In genomic region chr1:92099502-92099901, GRCm38 (mm10) we compare ENCODE assay signal across 8 mouse cellular contexts.
DNase-seq lines count a peak whose midpoint lies in the region; ATAC-seq and TF ChIP-seq lines count a peak whose summit lies in the region.

No protein-coding gene starts in this region.

- 47% methylated on average over 4 of the region's 4 CpGs for WGBS in kidney, adult 2 months
- WGBS in kidney, embryonic 14.5 days, result 58% methylated on average over 4 of the region's 4 CpGs
- 56% methylated on average over 4 of the region's 4 CpGs for WGBS in hindbrain, postnatal 0 days

- H3K27me3 ChIP-seq in kidney, adult 2 months (replicated peaks; ENCODE audit: control insufficient read depth, insufficient read depth, low read length), result no peaks in the 10 kb centered on the region
- no peaks in the 10 kb centered on the region for H3K27me3 ChIP-seq in kidney, embryonic 14.5 days (ENCODE audit: control insufficient read depth, insufficient read depth, low read length)
- no peaks in the 10 kb centered on the region for H3K27me3 ChIP-seq in C2C12 (ENCODE audit: control insufficient read depth, insufficient read depth, insufficient read length)
- H3K27me3 ChIP-seq in hindbrain, postnatal 0 days (ENCODE audit: insufficient read depth, low read length), result no peaks in the 10 kb centered on the region

- H3K27ac ChIP-seq in kidney, adult 2 months (ENCODE audit: insufficient read depth, low read depth, low read length), result peak overlapping the region; percentile 26; the same call in 1 of the 2 replicates
- H3K27ac ChIP-seq in kidney, embryonic 14.5 days (ENCODE audit: low read depth, low read length), result no peak overlapping the region
- peak overlapping the region; percentile 49; the same call in 1 of the 2 replicates for H3K27ac ChIP-seq in hindbrain, postnatal 0 days

- H3K79me3 ChIP-seq in C2C12 (ENCODE audit: low read depth), result peaks cover 14% of the 10 kb centered on the region

- TF ChIP-seq CTCF in kidney, adult 2 months (conservative IDR thresholded peaks at IDR 0.05; ENCODE audit: insufficient read depth, insufficient read length, low read depth, low read length), result no peak
- no peak for TF ChIP-seq CTCF in C2C12 (IDR thresholded peaks at IDR 0.05; ENCODE audit: control insufficient read depth, insufficient read depth, insufficient read length)
- TF ChIP-seq CTCF in hindbrain, postnatal 0 days (IDR thresholded peaks at IDR 0.05; ENCODE audit: low read depth), result no peak

- no peak overlapping the region for H3ac ChIP-seq in C2C12 (ENCODE audit: control insufficient read depth, insufficient read length, low read depth)

- H3K9me3 ChIP-seq in kidney, embryonic 14.5 days (ENCODE audit: control insufficient read depth, low read length), result no peaks in the 10 kb centered on the region
- H3K9me3 ChIP-seq in hindbrain, postnatal 0 days (ENCODE audit: low read length), result no peaks in the 10 kb centered on the region

- H3K79me2 ChIP-seq in C2C12 (ENCODE audit: control insufficient read depth, insufficient read depth), result peaks cover 45% of the 10 kb centered on the region

- no peak overlapping the region for H3K4me2 ChIP-seq in kidney, embryonic 14.5 days (replicated peaks; ENCODE audit: low read depth, low read length)
- H3K4me2 ChIP-seq in hindbrain, postnatal 0 days (ENCODE audit: low read depth, low read length), result no peak overlapping the region

- no peak overlapping the region for H3K4me3 ChIP-seq in kidney, adult 2 months (ENCODE audit: insufficient read depth, low read depth, low read length)
- no peak overlapping the region for H3K4me3 ChIP-seq in kidney, embryonic 14.5 days (ENCODE audit: low read length)
- no peak overlapping the region for H3K4me3 ChIP-seq in C2C12 (ENCODE audit: insufficient read depth, poor library complexity, severe bottlenecking)
- no peak overlapping the region for H3K4me3 ChIP-seq in hindbrain, postnatal 0 days (ENCODE audit: low read length)

- no peak for TF ChIP-seq POLR2A in kidney, adult 2 months (IDR thresholded peaks at IDR 0.05; ENCODE audit: low read depth, low read length)

- no peak for ATAC-seq in kidney, embryonic 14.5 days (ENCODE audit: low FRiP score, low TSS enrichment)
- peak; percentile 74; the same call in 1 of the 2 replicates for ATAC-seq in hindbrain, postnatal 0 days
- ATAC-seq in erythroblast, adult 5-6 weeks (replicated peaks; ENCODE audit: low FRiP score, poor library complexity, severe bottlenecking), result no peak

- no peak overlapping the region for H3K9ac ChIP-seq in kidney, embryonic 14.5 days (ENCODE audit: low read depth, low read length)
- H3K9ac ChIP-seq in hindbrain, postnatal 0 days (replicated peaks; ENCODE audit: low read length), result no peak overlapping the region

- peaks cover 20% of the 10 kb centered on the region for H3K4me1 ChIP-seq in kidney, adult 2 months (ENCODE audit: control insufficient read depth, insufficient read depth, low read length)
- H3K4me1 ChIP-seq in kidney, embryonic 14.5 days (ENCODE audit: control insufficient read depth, insufficient read depth, low read length), result no peaks in the 10 kb centered on the region
- peaks cover 7% of the 10 kb centered on the region; the same call in 1 of the 2 replicates for H3K4me1 ChIP-seq in hindbrain, postnatal 0 days (ENCODE audit: insufficient read depth, low read length)

- H3K36me3 ChIP-seq in kidney, adult 2 months (ENCODE audit: control insufficient read depth, insufficient read depth, low read length), result no peaks in the 10 kb centered on the region
- no peaks in the 10 kb centered on the region for H3K36me3 ChIP-seq in kidney, embryonic 14.5 days (ENCODE audit: control insufficient read depth, insufficient read depth, low read length)
- H3K36me3 ChIP-seq in C2C12 (ENCODE audit: control insufficient read depth, insufficient read depth), result no peaks in the 10 kb centered on the region
- no peaks in the 10 kb centered on the region for H3K36me3 ChIP-seq in hindbrain, postnatal 0 days (ENCODE audit: insufficient read depth, low read length)

- DNase-seq in kidney, adult 2 months, result peak; percentile 41
- DNase-seq in adrenal gland, postnatal 36 days, result peak; percentile 74 to 77
- peak; percentile 23 for DNase-seq in hindbrain, postnatal 0 days (ENCODE audit: low spot score)
- no peak for DNase-seq in cerebellum, adult 8-10 months
- DNase-seq in thymus, adult 18-20 months, result no peak

TF ChIP-seq in C2C12, 6 proteins besides CTCF, POLR2A, EP300 and RAD21:
- peak; percentile 97 for TF ChIP-seq MYOD1 (IDR thresholded peaks at IDR 0.05; ENCODE audit: control insufficient read depth, insufficient read length, low read depth)
- no peak for TF ChIP-seq FOSL1 (IDR thresholded peaks at IDR 0.05; ENCODE audit: insufficient read depth, low read length, poor library complexity, severe bottlenecking)
TF ChIP-seq in C2C12: peak in this region for 1.

Comparison
In these comparisons a context has a peak if more than half of its experiments do, and no peak if none do; other contexts are left out.
1. DNase-seq: peak in kidney, adult 2 months (single experiment), adrenal gland, postnatal 36 days (2 of 2) and hindbrain, postnatal 0 days (single experiment); none in cerebellum, adult 8-10 months (single experiment) and thymus, adult 18-20 months (0 of 2).